Mouse (Mus musculus): ENCODE data around the gene Cntn1.

- no peak for TF ChIP-seq CTCF (IDR thresholded peaks at IDR 0.05; ENCODE audit: low read depth, low read length)
- no peak for TF ChIP-seq POLR2A (IDR thresholded peaks at IDR 0.05; ENCODE audit: insufficient read depth, low read length)
Measured at GRCm38 (mm10) chr15:92048031-92048430, 2.9 kb upstream of the Cntn1 start.
